Comparison of ENCODE assay signal across 8 mouse cellular contexts in the genomic region with DNA sequence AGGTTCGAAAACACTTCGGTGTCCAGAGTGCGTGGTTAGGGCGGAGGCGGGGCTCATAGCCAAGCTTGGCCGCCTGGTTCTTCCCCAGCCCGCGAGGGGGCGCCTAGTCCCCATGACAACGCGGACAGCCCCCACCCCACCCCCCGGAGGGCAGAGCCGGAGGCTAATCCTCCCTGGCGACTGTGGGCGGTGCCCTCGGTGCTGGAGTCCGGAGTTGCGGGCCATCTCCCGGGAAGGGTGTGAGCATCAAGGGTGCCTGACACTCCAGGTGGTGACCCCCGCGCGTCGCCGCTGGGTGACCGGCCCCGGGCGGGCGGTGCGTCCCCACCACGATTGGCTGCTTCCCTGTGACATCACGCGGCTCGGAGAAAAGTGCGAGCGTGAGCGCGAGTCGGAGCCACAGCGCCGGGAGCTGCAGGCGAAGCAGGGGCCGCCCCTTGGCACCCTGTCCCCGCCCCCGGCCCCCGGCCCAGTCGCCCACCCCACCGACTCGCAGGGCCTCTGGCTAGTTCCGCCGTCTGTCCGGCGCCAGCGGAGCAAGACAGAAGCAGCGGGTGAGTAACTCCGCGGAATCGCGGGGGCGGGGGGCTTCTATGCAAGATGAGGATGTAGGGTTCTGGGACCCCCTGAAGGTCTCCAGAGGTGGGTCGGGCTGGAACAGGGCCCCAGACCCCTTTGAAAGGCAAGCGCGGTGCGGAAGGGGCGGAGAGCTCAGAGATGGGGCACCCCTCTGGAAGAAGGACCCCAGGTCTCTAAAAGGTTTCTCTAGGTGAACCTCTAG. TPM values are rescaled to one million over a fixed set of nuclear protein-coding genes. Genes with fewer than 3 reads are reported as not detected.
DNase-seq lines count a peak whose midpoint lies in the region; ATAC-seq and TF ChIP-seq lines count a peak whose summit lies in the region.

No protein-coding gene starts in this region.

- intact Hi-C loops in gastrocnemius, postnatal 36 days (cut with DNase I) = loop anchor here (5.0 to 10.0 kb wide), 2 partner anchors 55 to 217 kb away; no protein-coding TSS in a partner anchor

- H3K36me3 ChIP-seq in heart, embryonic 12.5 days = peaks cover 21% of the 10 kb centered on the region
- H3K36me3 ChIP-seq in kidney, postnatal 0 days (ENCODE audit: insufficient read depth, low read length) = peaks cover 12% of the 10 kb centered on the region
- peaks cover 21% of the 10 kb centered on the region for H3K36me3 ChIP-seq in liver, embryonic 12.5 days
- peaks cover 20% of the 10 kb centered on the region for H3K36me3 ChIP-seq in neural tube, embryonic 12.5 days

- H3K4me1 ChIP-seq in heart, embryonic 12.5 days (replicated peaks) = peaks cover 28% of the 10 kb centered on the region
- H3K4me1 ChIP-seq in kidney, postnatal 0 days (replicated peaks; ENCODE audit: insufficient read depth, low read length) = peaks cover 15% of the 10 kb centered on the region; the same call in 1 of the 2 replicates
- peaks cover 46% of the 10 kb centered on the region for H3K4me1 ChIP-seq in liver, embryonic 12.5 days
- peaks cover 22% of the 10 kb centered on the region for H3K4me1 ChIP-seq in neural tube, embryonic 12.5 days

- H3K27me3 ChIP-seq in heart, embryonic 12.5 days (replicated peaks) = peaks cover 60% of the 10 kb centered on the region
- peaks cover 24% of the 10 kb centered on the region for H3K27me3 ChIP-seq in kidney, postnatal 0 days (ENCODE audit: insufficient read depth, low read length)
- H3K27me3 ChIP-seq in liver, embryonic 12.5 days (replicated peaks) = peaks cover 74% of the 10 kb centered on the region
- H3K27me3 ChIP-seq in neural tube, embryonic 12.5 days (replicated peaks) = peaks cover 49% of the 10 kb centered on the region

- peak; percentile 21 for ATAC-seq in common myeloid progenitor, adult 5-6 weeks (replicated peaks; ENCODE audit: low read depth, poor library complexity, severe bottlenecking)
- peak; percentile 51 for ATAC-seq in heart, embryonic 12.5 days (ENCODE audit: insufficient number of reproducible peaks, low FRiP score)
- peak; percentile 37 for ATAC-seq in kidney, postnatal 0 days (replicated peaks; ENCODE audit: low FRiP score, low read depth)
- peak; percentile 58 for ATAC-seq in liver, embryonic 12.5 days
- ATAC-seq in neural tube, embryonic 12.5 days (ENCODE audit: low FRiP score, low read depth) = peak; percentile 68

- peak; percentile 60 for DNase-seq in gastrocnemius, postnatal 10 days
- no peak for DNase-seq in gastrocnemius, postnatal 36 days
- peak; percentile 70 for DNase-seq in kidney, postnatal 0 days (ENCODE audit: low spot score)
- DNase-seq in thymus, postnatal 36 days = peak; percentile 72 to 76

- H3K4me3 ChIP-seq in heart, embryonic 12.5 days = peak overlapping the region; percentile 59
- peak overlapping the region; percentile 43 for H3K4me3 ChIP-seq in kidney, postnatal 0 days (replicated peaks; ENCODE audit: low read depth, low read length)
- peak overlapping the region; percentile 60 for H3K4me3 ChIP-seq in liver, embryonic 12.5 days
- peak overlapping the region; percentile 55 for H3K4me3 ChIP-seq in neural tube, embryonic 12.5 days

- H3K27ac ChIP-seq in heart, embryonic 12.5 days (ENCODE audit: poor library complexity, severe bottlenecking) = no peak overlapping the region
- no peak overlapping the region for H3K27ac ChIP-seq in kidney, postnatal 0 days
- no peak overlapping the region for H3K27ac ChIP-seq in liver, embryonic 12.5 days
- H3K27ac ChIP-seq in neural tube, embryonic 12.5 days = no peak overlapping the region

- H3K4me2 ChIP-seq in heart, embryonic 12.5 days = peak overlapping the region; percentile 96
- H3K4me2 ChIP-seq in kidney, postnatal 0 days (ENCODE audit: low read length) = peak overlapping the region; percentile 74
- peak overlapping the region; percentile 91 for H3K4me2 ChIP-seq in liver, embryonic 12.5 days
- peak overlapping the region; percentile 91 for H3K4me2 ChIP-seq in neural tube, embryonic 12.5 days (replicated peaks)

- TF ChIP-seq CTCF in kidney, postnatal 0 days (IDR thresholded peaks at IDR 0.05; ENCODE audit: low read depth) = peak; percentile 55

- no peaks in the 10 kb centered on the region for H3K9me3 ChIP-seq in heart, embryonic 12.5 days (replicated peaks)
- no peaks in the 10 kb centered on the region for H3K9me3 ChIP-seq in kidney, postnatal 0 days (replicated peaks; ENCODE audit: low read length)
- no peaks in the 10 kb centered on the region for H3K9me3 ChIP-seq in liver, embryonic 12.5 days (replicated peaks)
- H3K9me3 ChIP-seq in neural tube, embryonic 12.5 days = no peaks in the 10 kb centered on the region

- H3K9ac ChIP-seq in heart, embryonic 12.5 days = peak overlapping the region; percentile 50; the same call in 1 of the 2 replicates
- H3K9ac ChIP-seq in kidney, postnatal 0 days (ENCODE audit: low read depth, low read length) = 0 out of 2 replicates have a peak overlapping the region, but pooled peaks have one; percentile 2
- H3K9ac ChIP-seq in liver, embryonic 12.5 days = peak overlapping the region; percentile 20
- peak overlapping the region; percentile 60 for H3K9ac ChIP-seq in neural tube, embryonic 12.5 days

- WGBS in heart, embryonic 12.5 days = under 1% methylated on average over 60 of the region's 64 CpGs
- WGBS in kidney, postnatal 0 days = 2% methylated on average over 62 of the region's 64 CpGs
- under 1% methylated on average over 64 of the region's 64 CpGs for WGBS in liver, embryonic 12.5 days (ENCODE audit: insufficient replicate concordance)
- under 1% methylated on average over 64 of the region's 64 CpGs for WGBS in neural tube, embryonic 12.5 days

RNA-seq across cellular contexts. Expression of gene Chrm4, which starts 5.1 kb away (rescaled TPM):
- under 1 TPM in 1 of 2 experiments, not detected in 1; 0.16 TPM for total RNA-seq in gastrocnemius, postnatal 10 days (2021)
- not detected for total RNA-seq in gastrocnemius, postnatal 36 days (2021)
- 0.96 TPM in 1 of 2 replicates, not detected in the other for total RNA-seq in common myeloid progenitor, adult 5-6 weeks (2017)
- polyA plus RNA-seq in heart, embryonic 12.5 days (2016; fragmentation: Nextera tagmentation; extraction: Ambion mirVana) = 0.15 TPM in 1 of 2 replicates, not detected in the other
- 0.22 TPM in 1 of 2 replicates, not detected in the other for polyA plus RNA-seq in kidney, postnatal 0 days (2015; fragmentation: Nextera tagmentation; extraction: Ambion mirVana)
- polyA plus RNA-seq in liver, embryonic 12.5 days (2016; fragmentation: Nextera tagmentation; extraction: Ambion mirVana) = 0.17 TPM in 1 of 2 replicates, not detected in the other
- polyA plus RNA-seq in neural tube, embryonic 12.5 days (2016; fragmentation: Nextera tagmentation; extraction: Ambion mirVana) = 0.50 and 0.96 TPM in 2 replicates

RNA-seq across cellular contexts. Expression of gene Mdk, which starts 10.1 kb away (rescaled TPM):
- 10 to 100 TPM; 43.3 to 55.2 TPM for total RNA-seq in gastrocnemius, postnatal 10 days (2021)
- 1 to 10 TPM; 1.4 to 4.3 TPM for total RNA-seq in gastrocnemius, postnatal 36 days (2021)
- total RNA-seq in common myeloid progenitor, adult 5-6 weeks (2017) = 0.44 TPM in 1 of 2 replicates, not detected in the other
- polyA plus RNA-seq in heart, embryonic 12.5 days (2016; fragmentation: Nextera tagmentation; extraction: Ambion mirVana) = 724 and 730 TPM in 2 replicates
- polyA plus RNA-seq in kidney, postnatal 0 days (2015; fragmentation: Nextera tagmentation; extraction: Ambion mirVana) = 639 and 693 TPM in 2 replicates
- polyA plus RNA-seq in liver, embryonic 12.5 days (2016; fragmentation: Nextera tagmentation; extraction: Ambion mirVana) = 137 and 140 TPM in 2 replicates
- 774 and 775 TPM in 2 replicates for polyA plus RNA-seq in neural tube, embryonic 12.5 days (2016; fragmentation: Nextera tagmentation; extraction: Ambion mirVana)

RNA-seq across cellular contexts. Expression of gene Gm9821, which starts 23.5 kb away (rescaled TPM):
- total RNA-seq in gastrocnemius, postnatal 10 days (2021) = not detected
- not detected for total RNA-seq in gastrocnemius, postnatal 36 days (2021)
- 0.49 and 1.5 TPM in 2 replicates for total RNA-seq in common myeloid progenitor, adult 5-6 weeks (2017)
- 3.2 and 4.0 TPM in 2 replicates for polyA plus RNA-seq in heart, embryonic 12.5 days (2016; fragmentation: Nextera tagmentation; extraction: Ambion mirVana)
- polyA plus RNA-seq in kidney, postnatal 0 days (2015; fragmentation: Nextera tagmentation; extraction: Ambion mirVana) = 0.12 TPM in 1 of 2 replicates, not detected in the other
- 2.3 and 2.5 TPM in 2 replicates for polyA plus RNA-seq in liver, embryonic 12.5 days (2016; fragmentation: Nextera tagmentation; extraction: Ambion mirVana)
- 0.29 and 0.32 TPM in 2 replicates for polyA plus RNA-seq in neural tube, embryonic 12.5 days (2016; fragmentation: Nextera tagmentation; extraction: Ambion mirVana)

RNA-seq across cellular contexts. Expression of gene Dgkz, which starts 53.7 kb away (rescaled TPM):
- 10 to 100 TPM; 60.5 to 84.3 TPM for total RNA-seq in gastrocnemius, postnatal 10 days (2021)
- 10 to 100 TPM; 28.1 to 35.5 TPM for total RNA-seq in gastrocnemius, postnatal 36 days (2021)
- 102 and 117 TPM in 2 replicates for total RNA-seq in common myeloid progenitor, adult 5-6 weeks (2017)
- 43.8 and 48.8 TPM in 2 replicates for polyA plus RNA-seq in heart, embryonic 12.5 days (2016; fragmentation: Nextera tagmentation; extraction: Ambion mirVana)
- 32.1 and 32.4 TPM in 2 replicates for polyA plus RNA-seq in kidney, postnatal 0 days (2015; fragmentation: Nextera tagmentation; extraction: Ambion mirVana)
- 46.9 and 48.8 TPM in 2 replicates for polyA plus RNA-seq in liver, embryonic 12.5 days (2016; fragmentation: Nextera tagmentation; extraction: Ambion mirVana)
- 36.0 and 41.6 TPM in 2 replicates for polyA plus RNA-seq in neural tube, embryonic 12.5 days (2016; fragmentation: Nextera tagmentation; extraction: Ambion mirVana)

Comparison
In these comparisons a context has a peak if more than half of its experiments do, and no peak if none do; other contexts are left out.
1. DNase-seq: peak in gastrocnemius, postnatal 10 days (single experiment), kidney, postnatal 0 days (single experiment) and thymus, postnatal 36 days (2 of 2); none in gastrocnemius, postnatal 36 days (0 of 2).
2. H3K9ac ChIP-seq: peak in every context shown above with its lines; median percentile 60 in neural tube, embryonic 12.5 days; 50 in heart, embryonic 12.5 days; 20 in liver, embryonic 12.5 days; 2 in kidney, postnatal 0 days.
3. Peak in every context shown above with its lines, with median percentiles within 50 percentile points of each other: ATAC-seq, H3K4me2 ChIP-seq and H3K4me3 ChIP-seq.